Mouse (Mus musculus) CH12.LX (cell line): ENCODE results near the gene Wwp2.

ENCODE experiments used
- EP300 ChIP-seq: IDR thresholded peaks from 2 replicates; pipeline ENCODE4 v1.6.1; 2011; ENCODE audit warnings: low read length, improper control_type of control experiment
- MAZ ChIP-seq: IDR thresholded peaks from 2 replicates; pipeline ENCODE4 v1.6.1; 2012; ENCODE audit warnings: low read depth, mild to moderate bottlenecking, inconsistent platforms, low read length, improper control_type of control experiment, moderate library complexity
- RCOR1 ChIP-seq: conservative IDR thresholded peaks from 2 replicates; pipeline ENCODE4 v1.6.1; 2012; ENCODE audit warnings: low read depth, mild to moderate bottlenecking, inconsistent platforms, low read length, improper control_type of control experiment

DNA sequence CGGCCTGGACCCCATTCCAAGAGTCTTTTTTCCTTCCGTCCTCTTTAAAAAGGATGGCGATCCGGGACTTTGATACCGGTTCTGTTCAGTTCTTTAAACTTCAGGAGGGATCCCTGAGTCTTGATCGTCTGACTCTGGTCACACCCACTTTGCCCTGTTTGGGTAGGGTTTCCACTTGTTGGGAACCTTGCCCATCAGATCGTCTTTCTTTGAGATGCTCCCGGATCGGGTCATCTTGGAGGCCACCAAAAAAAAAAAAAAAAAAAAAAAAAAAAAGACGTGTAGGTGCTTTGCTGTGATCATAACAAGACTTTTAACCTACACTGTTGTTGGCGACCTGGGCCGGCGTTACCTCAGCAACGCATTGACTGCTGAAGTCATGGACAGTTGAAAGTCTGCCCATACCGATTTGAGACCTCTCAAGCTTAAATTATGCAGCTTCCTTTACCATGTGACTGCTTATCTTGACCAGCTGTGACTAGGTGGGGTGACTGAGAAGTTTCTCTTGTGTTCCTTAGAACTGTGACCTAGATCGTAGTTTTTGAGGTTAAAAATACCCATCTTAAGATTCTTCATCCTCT is 766 bp downstream of the Wwp2 start:
- no peak for TF ChIP-seq RCOR1
- TF ChIP-seq MAZ = no peak
- no peak for TF ChIP-seq EP300
